ENCODE assay signal across 17 mouse cellular contexts in the genomic region with DNA sequence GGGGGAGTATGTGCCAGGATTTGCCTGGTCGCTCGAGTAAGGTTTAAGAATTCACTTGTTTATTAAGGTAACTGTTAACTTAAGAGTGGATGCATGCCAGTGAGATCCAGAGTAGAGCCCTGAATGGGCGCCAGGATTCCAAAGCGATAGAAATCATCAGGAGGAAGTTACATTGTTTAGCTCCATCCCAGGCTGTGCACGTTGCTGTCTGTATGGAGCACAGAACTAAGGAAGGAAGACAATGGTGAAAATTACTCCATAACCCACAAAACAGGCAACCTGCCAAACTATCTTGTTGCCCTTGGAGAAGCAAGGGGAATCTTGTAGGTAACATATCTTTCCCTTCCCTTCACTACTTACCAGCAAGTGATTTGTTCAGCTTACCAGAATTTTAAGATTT.
DNase-seq lines count a peak whose midpoint lies in the region; ATAC-seq lines count a peak whose summit lies in the region.
"Had no signal": no experiment of that assay in that cellular context is flagged by ENCODE, and none has a peak within 500 bp of the region (broad histone marks: within the 10 kb centered on the region; RNA-seq: fewer than 3 reads in every experiment).

No protein-coding gene starts in this region.

- H3K4me1 ChIP-seq in forebrain, embryonic 16.5 days (replicated peaks; ENCODE audit: control insufficient read depth, insufficient read depth, low read length): peaks cover 2% of the 10 kb centered on the region; the same call in 1 of the 2 replicates
- H3K4me1 ChIP-seq in forebrain, embryonic 10.5 days: peaks cover 26% of the 10 kb centered on the region
- H3K4me1 ChIP-seq in kidney, embryonic 14.5 days (ENCODE audit: control insufficient read depth, insufficient read depth, low read length): no peaks in the 10 kb centered on the region

- H3K4me3 ChIP-seq in forebrain, embryonic 16.5 days (replicated peaks; ENCODE audit: low read length): no peak overlapping the region
- H3K4me3 ChIP-seq in forebrain, embryonic 10.5 days: no peak overlapping the region
- H3K4me3 ChIP-seq in kidney, embryonic 14.5 days (ENCODE audit: low read length): no peak overlapping the region
- H3K4me3 ChIP-seq: embryonic facial prominence, embryonic 12.5 days; forebrain, embryonic 12.5 days; heart, adult 2 months; neural tube, embryonic 12.5 days had no signal

- 53% methylated on average over 5 of the region's 5 CpGs for whole genome bisulfite sequencing in forebrain, embryonic 16.5 days
- WGBS in forebrain, embryonic 10.5 days: 89% methylated on average over 5 of the region's 5 CpGs
- WGBS in kidney, embryonic 14.5 days: 80% methylated on average over 5 of the region's 5 CpGs

- no peak overlapping the region for H3K9ac ChIP-seq in forebrain, embryonic 16.5 days (replicated peaks; ENCODE audit: low read depth, low read length)
- no peak overlapping the region for H3K9ac ChIP-seq in kidney, embryonic 14.5 days (ENCODE audit: low read depth, low read length)
- H3K9ac ChIP-seq: embryonic facial prominence, embryonic 12.5 days; forebrain, embryonic 12.5 days; hindbrain, embryonic 14.5 days; neural tube, embryonic 12.5 days had no signal

- H3K4me2 ChIP-seq in forebrain, embryonic 16.5 days (ENCODE audit: low read length): no peak overlapping the region
- no peak overlapping the region for H3K4me2 ChIP-seq in kidney, embryonic 14.5 days (replicated peaks; ENCODE audit: low read depth, low read length)
- H3K4me2 ChIP-seq: embryonic facial prominence, embryonic 12.5 days; forebrain, embryonic 12.5 days; hindbrain, embryonic 14.5 days; neural tube, embryonic 12.5 days had no signal

- H3K9me3 ChIP-seq in forebrain, embryonic 16.5 days (ENCODE audit: control insufficient read depth, low read length): no peaks in the 10 kb centered on the region
- no peaks in the 10 kb centered on the region for H3K9me3 ChIP-seq in forebrain, embryonic 10.5 days
- H3K9me3 ChIP-seq in kidney, embryonic 14.5 days (ENCODE audit: control insufficient read depth, low read length): no peaks in the 10 kb centered on the region
- H3K9me3 ChIP-seq: embryonic facial prominence, embryonic 12.5 days; forebrain, embryonic 12.5 days; neural tube, embryonic 12.5 days had no signal

- no peak overlapping the region for H3K27ac ChIP-seq in forebrain, embryonic 16.5 days (ENCODE audit: low read length)
- H3K27ac ChIP-seq in forebrain, embryonic 10.5 days: no peak overlapping the region
- no peak overlapping the region for H3K27ac ChIP-seq in kidney, embryonic 14.5 days (ENCODE audit: low read depth, low read length)
- H3K27ac ChIP-seq: embryonic facial prominence, embryonic 12.5 days; forebrain, embryonic 12.5 days; heart, adult 2 months; hindbrain, embryonic 14.5 days; macrophage; neural tube, embryonic 12.5 days had no signal

- no peaks in the 10 kb centered on the region for H3K27me3 ChIP-seq in forebrain, embryonic 16.5 days (replicated peaks; ENCODE audit: control insufficient read depth, insufficient read depth, low read length)
- H3K27me3 ChIP-seq in forebrain, embryonic 10.5 days (ENCODE audit: poor library complexity, severe bottlenecking): peaks cover 11% of the 10 kb centered on the region; the same call in 1 of the 2 replicates
- H3K27me3 ChIP-seq in kidney, embryonic 14.5 days (ENCODE audit: control insufficient read depth, insufficient read depth, low read length): no peaks in the 10 kb centered on the region
- H3K27me3 ChIP-seq: embryonic facial prominence, embryonic 12.5 days; neural tube, embryonic 12.5 days had no signal

- DNase-seq in forebrain, embryonic 10.5 days (ENCODE audit: extremely low spot score, low spot score): no peak
- DNase-seq in kidney, postnatal 10 days: peak; percentile 21
- peak; percentile 16 to 17 for DNase-seq in heart, postnatal 14 days
- no peak for DNase-seq in retina, embryonic 14.5 days (ENCODE audit: low spot score)
- no peak for DNase-seq in thymus, adult 18-20 months
- DNase-seq: adrenal gland, postnatal 36 days; cerebellum, postnatal 25 days; thymus, postnatal 4 days had no signal

- no peaks in the 10 kb centered on the region for H3K36me3 ChIP-seq in forebrain, embryonic 16.5 days (ENCODE audit: control insufficient read depth, insufficient read depth)
- peaks cover 24% of the 10 kb centered on the region for H3K36me3 ChIP-seq in forebrain, embryonic 10.5 days (replicated peaks)
- no peaks in the 10 kb centered on the region; the same call in 1 of the 2 replicates for H3K36me3 ChIP-seq in kidney, embryonic 14.5 days (ENCODE audit: control insufficient read depth, insufficient read depth, low read length)
- H3K36me3 ChIP-seq: embryonic facial prominence, embryonic 12.5 days; neural tube, embryonic 12.5 days had no signal

- ATAC-seq in forebrain, embryonic 16.5 days: peak; percentile 45; the same call in 1 of the 2 replicates
- ATAC-seq in kidney, embryonic 14.5 days (ENCODE audit: low FRiP score, low TSS enrichment): no peak
- ATAC-seq in megakaryocyte, adult 5-6 weeks (ENCODE audit: poor library complexity, severe bottlenecking): peak; percentile 34

- intact Hi-C loops in heart, postnatal 14 days (cut with DNase I): no loop called here

Comparison
In these comparisons a context has a peak if more than half of its experiments do, and no peak if none do; other contexts are left out.
1. DNase-seq: peak in kidney, postnatal 10 days (single experiment) and heart, postnatal 14 days (2 of 2); none in forebrain, embryonic 10.5 days (single experiment), retina, embryonic 14.5 days (single experiment) and thymus, adult 18-20 months (0 of 2).